Mouse (Mus musculus): Measurements from ENCODE around the gene Wfdc9.
"Not testable (repeated sequence)": the region's sequence is repeated elsewhere in the genome, so short reads cannot be mapped to it uniquely, and the experiment has no call there.

The Wfdc9 gene

DNA sequence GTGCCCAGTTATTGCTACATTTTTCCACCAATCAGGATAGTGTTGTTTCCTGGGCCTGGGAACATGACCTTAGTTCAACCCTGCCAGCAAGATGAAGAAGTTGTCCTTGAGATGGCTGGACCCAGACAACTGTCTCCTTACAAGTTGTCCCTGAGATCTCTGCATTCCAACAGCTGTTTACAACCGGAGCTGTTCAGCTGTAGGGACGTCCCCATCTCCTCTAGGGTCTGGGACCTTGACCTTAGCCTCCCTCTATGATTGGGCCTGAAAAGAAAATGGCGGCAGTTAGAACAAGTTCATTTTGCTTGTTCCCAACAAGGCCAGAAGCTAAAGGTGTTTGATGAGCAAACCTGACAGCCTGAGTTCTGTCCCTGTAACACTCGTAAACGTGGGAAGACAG is 37.3 kb downstream of the Wfdc9 start:
- DNase-seq (ENCODE audit: low spot score) = no peak

DNA sequence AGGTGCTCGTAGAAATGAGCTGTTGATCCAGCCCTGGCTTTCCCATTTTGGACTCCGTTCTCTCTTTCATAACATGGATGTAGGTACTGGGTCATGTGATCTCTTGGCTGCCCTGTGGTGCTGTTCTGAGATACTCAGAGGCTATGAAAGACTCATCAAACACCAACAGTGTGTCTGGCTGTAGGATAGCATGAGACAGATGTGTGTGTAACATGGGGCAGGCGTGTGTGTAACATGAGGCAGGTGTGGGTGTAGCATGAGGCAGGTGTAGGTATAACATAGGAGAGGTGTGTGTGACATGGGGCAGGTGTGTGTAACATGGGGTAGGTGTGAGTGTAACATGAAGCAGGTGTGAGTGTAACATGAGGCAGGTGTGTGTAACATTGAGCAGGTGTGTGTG is 41.0 kb downstream of the Wfdc9 start:
- no peak for DNase-seq (ENCODE audit: low spot score)

DNA sequence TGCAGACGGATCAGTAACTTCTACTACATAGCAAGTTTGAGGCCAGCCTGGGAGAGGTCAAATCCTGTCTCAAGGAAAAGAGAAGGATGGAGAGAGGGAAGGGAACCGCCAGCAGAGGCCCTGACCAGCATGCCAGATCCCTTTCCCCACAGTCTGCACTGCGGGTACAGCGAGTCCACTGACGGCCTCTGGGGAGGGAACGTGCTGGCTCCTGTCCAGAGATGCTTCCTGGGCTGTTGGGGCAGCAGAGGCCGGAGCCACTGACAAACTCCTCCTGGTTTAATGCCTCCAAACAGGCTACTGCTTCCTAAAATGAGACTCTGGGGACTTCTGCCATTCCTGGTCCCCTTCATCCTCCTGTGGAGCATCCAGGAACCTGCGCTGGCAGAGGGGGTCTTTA is 42.9 kb downstream of the Wfdc9 start, which contains the start of the genes Wfdc6b and Wfdc8:
Wfdc6b (plus strand) TSS at position 52 of the 400 bp plus-strand sequence.
Wfdc8 (minus strand) TSS at position 156 of the 400 bp plus-strand sequence.
- not testable (repeated sequence) for DNase-seq (ENCODE audit: low spot score)

DNA sequence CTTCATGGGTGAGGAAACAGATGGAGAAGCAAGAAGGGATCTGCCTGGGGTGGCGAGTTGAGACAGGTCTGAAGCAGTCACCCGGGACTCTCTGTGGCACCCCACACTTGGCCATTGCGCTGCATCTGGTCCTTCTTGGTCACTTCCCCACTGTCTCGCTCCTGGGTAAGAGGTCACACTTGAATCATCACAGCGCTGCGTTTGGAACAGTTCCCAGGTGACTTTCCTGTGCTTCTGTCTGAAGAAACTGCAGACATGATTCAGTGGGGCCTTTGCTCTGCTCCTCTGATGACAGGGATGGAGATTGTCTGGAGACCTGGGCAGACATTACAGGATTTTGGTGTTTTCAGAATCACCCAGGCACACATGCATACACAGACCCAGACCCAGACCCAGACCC is 47.6 kb downstream of the Wfdc9 start:
- no peak for DNase-seq (ENCODE audit: low spot score)

DNA sequence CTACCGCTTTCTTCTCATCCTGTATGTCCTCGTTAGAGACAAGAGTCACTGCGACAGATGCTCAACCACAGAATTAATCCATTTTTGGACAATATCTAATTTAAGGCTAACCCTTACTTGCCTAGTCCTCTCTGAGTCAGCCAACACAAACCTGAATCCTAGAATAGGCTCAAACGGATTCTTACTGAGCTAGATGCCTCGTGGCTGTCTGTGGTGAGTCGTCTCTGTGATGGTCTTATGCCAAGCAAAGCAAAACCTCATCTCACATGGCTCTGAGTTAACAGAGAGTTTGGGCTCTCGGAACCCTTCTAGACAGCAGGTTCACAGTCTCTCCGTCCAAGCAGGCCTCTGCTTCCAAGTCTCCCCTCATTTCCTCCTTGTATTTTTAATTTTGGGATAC is 52.0 kb downstream of the Wfdc9 start:
- DNase-seq (ENCODE audit: low spot score) = no peak

DNA sequence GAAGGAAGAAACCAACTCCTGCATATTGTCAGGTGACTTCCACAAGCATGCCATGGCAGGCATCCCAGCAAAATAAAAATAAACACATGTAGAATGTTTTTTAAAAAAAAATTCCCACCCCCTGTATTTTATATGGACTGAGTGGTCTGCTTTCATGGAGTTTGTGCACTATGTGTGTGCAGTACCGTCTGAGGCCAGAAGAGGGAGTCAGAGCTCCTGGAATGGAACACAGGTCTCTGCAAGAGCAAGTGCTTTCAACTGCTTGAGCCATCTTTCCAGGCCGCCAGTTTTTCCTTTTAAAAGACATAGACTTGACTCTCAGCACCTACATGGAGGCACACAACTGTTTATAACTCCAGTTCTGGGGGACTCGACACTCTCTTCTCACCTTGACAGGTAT is 52.9 kb downstream of the Wfdc9 start:
- no peak for DNase-seq (ENCODE audit: low spot score)

DNA sequence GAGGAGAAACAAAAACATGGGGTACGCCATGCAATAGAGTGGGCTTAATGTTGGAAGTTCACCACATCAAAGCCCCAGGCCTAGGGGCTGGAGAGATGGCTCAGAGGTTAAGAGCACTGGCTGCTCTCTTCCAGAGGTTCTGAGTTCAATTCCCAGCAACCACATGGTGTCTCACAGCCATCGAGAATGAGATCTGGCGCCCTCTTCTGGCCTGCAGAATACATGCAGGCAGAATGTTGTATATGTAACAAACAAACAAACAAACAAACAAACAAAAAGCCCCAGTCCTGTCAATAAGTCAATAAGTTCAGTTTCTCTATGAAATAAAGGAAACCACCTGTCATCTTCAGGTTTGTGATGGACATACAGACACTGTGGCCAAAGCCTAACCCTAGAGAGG is 56.2 kb downstream of the Wfdc9 start:
- DNase-seq (ENCODE audit: low spot score) = no peak
